Mouse (Mus musculus) limb, embryonic 14.5 days (tissue): ENCODE measurements around the gene Tm9sf3. TPM values are rescaled to one million over a fixed set of nuclear protein-coding genes. Genes with fewer than 3 reads are reported as not detected.

Source experiments
- ATAC-seq: fragments of 200-750 bp; cut with Nextera tagmentation; 2 replicates; pipeline ENCODE4 v1.8.0; 2017; ENCODE audit warnings: low read depth, moderate number of reproducible peaks, moderate TSS enrichment; ENCODE audit not compliant: low FRiP score
- DNase-seq: peaks from one replicate; pipeline ENCODE4 v3.0.0-alpha.2; 2015; ENCODE audit warnings: low spot score
- H3K27ac ChIP-seq: fragments of 300-500 bp; sonication (generic); replicated peaks from 2 replicates; pipeline ENCODE4 v1.5.1; 2014; ENCODE audit warnings: low read depth, mild to moderate bottlenecking, low read length, moderate library complexity, mixed read lengths
- H3K27me3 ChIP-seq: fragments of 300-500 bp; sonication (generic); 2 replicates; pipeline ENCODE4 v1.6.1; 2014; ENCODE audit warnings: low read length, mixed read lengths; ENCODE audit not compliant: control insufficient read depth, insufficient read depth
- H3K36me3 ChIP-seq: fragments of 300-500 bp; sonication (generic); 2 replicates; pipeline ENCODE4 v1.6.1; 2014; ENCODE audit warnings: mild to moderate bottlenecking, low read length, moderate library complexity, mixed read lengths; ENCODE audit not compliant: control insufficient read depth, insufficient read depth
- H3K4me1 ChIP-seq: fragments of 300-500 bp; sonication (generic); 2 replicates; pipeline ENCODE4 v1.6.1; 2014; ENCODE audit warnings: antibody characterized with exemption, low read length, mixed read lengths; ENCODE audit not compliant: control insufficient read depth, insufficient read depth
- H3K4me2 ChIP-seq: fragments of 300-500 bp; sonication (generic); replicated peaks from 2 replicates; pipeline ENCODE4 v1.6.1; 2014; ENCODE audit warnings: low read depth, mild to moderate bottlenecking, low read length, moderate library complexity; ENCODE audit not compliant: severe bottlenecking
- H3K4me3 ChIP-seq: fragments of 300-500 bp; sonication (generic); replicated peaks from 2 replicates; pipeline ENCODE4 v1.5.1; 2014; ENCODE audit warnings: low read length
- H3K9ac ChIP-seq: fragments of 300-500 bp; sonication (generic); 2 replicates; pipeline ENCODE4 v1.6.1; 2014; ENCODE audit warnings: mild to moderate bottlenecking, low read depth, low read length, moderate library complexity; ENCODE audit not compliant: severe bottlenecking
- H3K9me3 ChIP-seq: fragments of 300-500 bp; sonication (generic); 2 replicates; pipeline ENCODE4 v1.6.1; 2016; ENCODE audit warnings: low read length; ENCODE audit not compliant: control insufficient read depth
- POLR2A ChIP-seq: fragments of 200-500 bp; IDR thresholded peaks from 2 replicates; pipeline ENCODE4 v1.8.0; 2012; ENCODE audit warnings: inconsistent platforms, mild to moderate bottlenecking, moderate library complexity, borderline replicate concordance; ENCODE audit not compliant: insufficient read depth, insufficient read length; ENCODE audit errors: extremely low read depth
- WGBS: fragments of 180-500 bp; shearing (Covaris S2); extraction: QIAGEN DNeasy Blood & Tissue Kit; methylation state at CpG from one replicate; pipeline ENCODE4 v1.1.7; 2014; 5-methylcytosine and 5-hydroxymethylcytosine counted together
- polyA plus RNA-seq, 2 experiments: library from polyadenylated mRNA; depleted of rRNA in 1 of 2; stranded (reverse) in 1 of 2; unstranded in 1 of 2; fragments of >200 nt; fragmentation: Nextera tagmentation in 1 of 2; extraction: Ambion mirVana in 1 of 2; gene quantifications; 2 replicates each; pipeline versions ENCODE4 v1.2.1 to v1.2.3; 2012 to 2014

Tm9sf3 gene
- polyA plus RNA-seq, 2 experiments, result 132 to 166 TPM

- peak overlapping the region; percentile 99 for H3K27ac ChIP-seq
- H3K4me3 ChIP-seq, result peak overlapping the region; percentile 91
- ATAC-seq (peak; percentile 80), DNase-seq (peak; percentile 38)
- peaks cover 16% of the 10 kb centered on the region; the same call in 1 of the 2 replicates for H3K4me1 ChIP-seq
- H3K9ac ChIP-seq, result peak overlapping the region; percentile 99
- no peak for TF ChIP-seq POLR2A
- no peaks in the 10 kb centered on the region for H3K27me3 ChIP-seq
- no peaks in the 10 kb centered on the region for H3K9me3 ChIP-seq
- WGBS, result 4% methylated on average over 51 of the region's 51 CpGs
- 0 out of 2 replicates have a peak, but pooled peaks cover 7% of the 10 kb centered on the region for H3K36me3 ChIP-seq
- peak overlapping the region; percentile 68 for H3K4me2 ChIP-seq
These were observed 826 bp downstream of the Tm9sf3 start for GRCm38 (mm10) chr19:41262712-41263629.

GRCm38 (mm10) chr19:41260736-41261135 is 3.1 kb downstream of the Tm9sf3 start:
- WGBS, result 84% methylated on average over 3 of the region's 3 CpGs

GRCm38 (mm10) chr19:41259256-41259655 is 4.5 kb downstream of the Tm9sf3 start:
- ATAC-seq, result no peak
- 60% methylated on average over 6 of the region's 6 CpGs for WGBS

More at GRCm38 (mm10) chr19:41260736-41261135, 3.1 kb downstream of the Tm9sf3 start:
- Histone ChIP-seq H3K4me3 (no peak overlapping the region), H3K9ac (no peak overlapping the region), H3K4me1 (peaks cover 16% of the 10 kb centered on the region; the same call in 1 of the 2 replicates), H3K36me3 (0 out of 2 replicates have a peak, but pooled peaks cover 7% of the 10 kb centered on the region), H3K9me3 (no peaks in the 10 kb centered on the region), H3K4me2 (no peak overlapping the region), H3K27me3 (no peaks in the 10 kb centered on the region), H3K27ac (no peak overlapping the region)
- no peak for DNase-seq
- TF ChIP-seq POLR2A, result no peak
- ATAC-seq, result no peak

GRCm38 (mm10) chr19:41258707-41259106 is 5.1 kb downstream of the Tm9sf3 start:
- TF ChIP-seq POLR2A, result no peak
- no peak overlapping the region for H3K4me3 ChIP-seq
- H3K4me1 ChIP-seq, result peaks cover 11% of the 10 kb centered on the region; the same call in 1 of the 2 replicates
- H3K27me3 ChIP-seq, result no peaks in the 10 kb centered on the region
- no peak overlapping the region for H3K4me2 ChIP-seq
- DNase-seq, result no peak
- no peak for ATAC-seq
- 41% methylated on average over 2 of the region's 2 CpGs for WGBS
- no peak overlapping the region for H3K27ac ChIP-seq
- H3K9me3 ChIP-seq, result no peaks in the 10 kb centered on the region
- peaks cover 15% of the 10 kb centered on the region; the same call in 1 of the 2 replicates for H3K36me3 ChIP-seq
- no peak overlapping the region for H3K9ac ChIP-seq

More at GRCm38 (mm10) chr19:41259256-41259655, 4.5 kb downstream of the Tm9sf3 start:
- H3K27me3 ChIP-seq, result no peaks in the 10 kb centered on the region
- H3K4me2 ChIP-seq, result no peak overlapping the region
- DNase-seq, result no peak
- peaks cover 11% of the 10 kb centered on the region; the same call in 1 of the 2 replicates for H3K4me1 ChIP-seq
- H3K36me3 ChIP-seq, result peaks cover 13% of the 10 kb centered on the region; the same call in 1 of the 2 replicates
- no peak for TF ChIP-seq POLR2A
- no peaks in the 10 kb centered on the region for H3K9me3 ChIP-seq
- H3K27ac ChIP-seq, result no peak overlapping the region
- H3K9ac ChIP-seq, result no peak overlapping the region
- no peak overlapping the region for H3K4me3 ChIP-seq

GRCm38 (mm10) chr19:41254584-41254983 is 9.2 kb downstream of the Tm9sf3 start:
- ATAC-seq, result no peak
- Histone ChIP-seq H3K4me2 (no peak overlapping the region), H3K4me1 (no peaks in the 10 kb centered on the region), H3K36me3 (peaks cover 14% of the 10 kb centered on the region), H3K27ac (no peak overlapping the region), H3K9me3 (no peaks in the 10 kb centered on the region), H3K9ac (no peak overlapping the region), H3K27me3 (no peaks in the 10 kb centered on the region), H3K4me3 (no peak overlapping the region)
- WGBS, result 81% methylated on average over 5 of the region's 5 CpGs
- TF ChIP-seq POLR2A, result no peak
- no peak for DNase-seq
